Mouse (Mus musculus): ENCODE results near the gene Trhde. TPM values are rescaled to one million over a fixed set of nuclear protein-coding genes. Genes with fewer than 3 reads are reported as not detected.

Trhde gene
- total and polyA plus RNA-seq, 3 experiments, result not detected

- no peaks in the 10 kb centered on the region for H3K36me3 ChIP-seq (ENCODE audit: control insufficient read depth in 1 of 2, insufficient read depth in 2 of 2, low read length in 2 of 2)
- no peak for TF ChIP-seq CHD1 (IDR thresholded peaks at IDR 0.05; ENCODE audit: low read depth, low read length)
- TF ChIP-seq MXI1 (IDR thresholded peaks at IDR 0.05; ENCODE audit: low read depth, low read length), result no peak
- no peak for TF ChIP-seq TBP (IDR thresholded peaks at IDR 0.05; ENCODE audit: low read depth, low read length)
- TF ChIP-seq POLR2A (IDR thresholded peaks at IDR 0.05; ENCODE audit: control insufficient read depth in 1 of 2, insufficient read depth in 1 of 2, low read depth in 1 of 2, low read length in 2 of 2, poor library complexity in 1 of 2), result no peak
- no peak for TF ChIP-seq UBTF (IDR thresholded peaks at IDR 0.05; ENCODE audit: borderline replicate concordance, insufficient read depth, low read depth, low read length)
- TF ChIP-seq POLR2AphosphoS2 (IDR thresholded peaks at IDR 0.05; ENCODE audit: low read length), result no peak
- no peak for TF ChIP-seq TCF12 (IDR thresholded peaks at IDR 0.05; ENCODE audit: low read depth, low read length)
- TF ChIP-seq USF2 (IDR thresholded peaks at IDR 0.05; ENCODE audit: borderline replicate concordance in 1 of 2, insufficient read depth in 1 of 2, low read depth in 1 of 2, low read length in 2 of 2), result no peak
- no peak for TF ChIP-seq NRF1 (IDR thresholded peaks at IDR 0.05; ENCODE audit: insufficient read depth, low read depth, low read length, poor library complexity, severe bottlenecking)
- TF ChIP-seq ZKSCAN1 (IDR thresholded peaks at IDR 0.05; ENCODE audit: low read depth, low read length), result no peak
- TF ChIP-seq ETS1 (IDR thresholded peaks at IDR 0.05; ENCODE audit: low read depth, low read length), result no peak
- no peak for TF ChIP-seq NELFE (IDR thresholded peaks at IDR 0.05; ENCODE audit: low read depth, low read length)
- TF ChIP-seq HCFC1 (IDR thresholded peaks at IDR 0.05; ENCODE audit: low read depth, low read length), result no peak
- no peak for TF ChIP-seq MYB (IDR thresholded peaks at IDR 0.05; ENCODE audit: low read depth, low read length)
- no peak for TF ChIP-seq POLR2AphosphoS5 (IDR thresholded peaks at IDR 0.05; ENCODE audit: borderline replicate concordance, low read depth, low read length)
- no peak overlapping the region for H3K9ac ChIP-seq (ENCODE audit: control insufficient read depth, low read depth, low read length, poor library complexity, severe bottlenecking)
- H3K4me3 ChIP-seq (ENCODE audit: control insufficient read depth in 1 of 2, insufficient read depth in 1 of 2, low read depth in 2 of 2, low read length in 2 of 2), result no peak overlapping the region
- H3K9me3 ChIP-seq (replicated peaks; ENCODE audit: insufficient read depth, low read length), result no peaks in the 10 kb centered on the region
- DNase-seq (ENCODE audit: low read depth, low spot score), result no peak
- H3K4me1 ChIP-seq (ENCODE audit: control insufficient read depth in 1 of 2, insufficient read depth in 2 of 2, low read length in 2 of 2), result no peaks in the 10 kb centered on the region
- H3K27ac ChIP-seq (ENCODE audit: control insufficient read depth, low read depth, low read length), result no peak overlapping the region
- no peaks in the 10 kb centered on the region for H3K27me3 ChIP-seq (ENCODE audit: control insufficient read depth in 1 of 2, insufficient read depth in 2 of 2, low read length in 2 of 2)
- no peaks in the 10 kb centered on the region for H3K79me2 ChIP-seq (ENCODE audit: control insufficient read depth, insufficient read depth, low read length, poor library complexity)
These were observed 383.1 kb downstream of the Trhde start for GRCm38 (mm10) chr10:114418956-114419530.

DNA sequence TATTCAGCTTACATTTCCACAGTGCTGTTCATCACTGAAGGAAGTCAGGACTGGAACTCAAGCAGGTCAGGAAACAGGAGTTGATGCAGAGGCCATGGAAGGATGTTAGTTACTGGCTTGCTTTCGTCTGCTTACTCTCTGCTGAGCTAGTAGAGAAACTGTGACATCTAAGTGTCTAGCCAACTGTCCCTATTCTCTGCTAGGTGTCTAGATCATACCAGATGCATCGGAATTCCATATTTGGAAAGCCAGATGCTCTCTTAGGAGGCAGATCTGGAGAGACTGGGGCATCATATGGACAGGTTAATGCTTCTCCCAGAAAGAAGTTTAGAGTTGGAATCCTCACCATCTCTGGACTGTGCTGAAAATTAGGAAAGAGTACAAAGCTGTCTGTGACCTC is 386.4 kb downstream of the Trhde start:
- Histone ChIP-seq H3K36me3 (ENCODE audit: control insufficient read depth in 1 of 2, insufficient read depth in 2 of 2, low read length in 2 of 2) (no peaks in the 10 kb centered on the region), H3K79me2 (ENCODE audit: control insufficient read depth, insufficient read depth, low read length, poor library complexity) (no peaks in the 10 kb centered on the region), H3K9ac (ENCODE audit: control insufficient read depth, low read depth, low read length, poor library complexity, severe bottlenecking) (no peak overlapping the region), H3K27ac (ENCODE audit: control insufficient read depth, low read depth, low read length) (no peak overlapping the region), H3K27me3 (ENCODE audit: control insufficient read depth in 1 of 2, insufficient read depth in 2 of 2, low read length in 2 of 2) (no peaks in the 10 kb centered on the region), H3K9me3 (replicated peaks; ENCODE audit: insufficient read depth, low read length) (no peaks in the 10 kb centered on the region), H3K4me1 (ENCODE audit: control insufficient read depth in 1 of 2, insufficient read depth in 2 of 2, low read length in 2 of 2) (no peaks in the 10 kb centered on the region), H3K4me3 (ENCODE audit: control insufficient read depth in 1 of 2, insufficient read depth in 1 of 2, low read depth in 2 of 2, low read length in 2 of 2) (no peak overlapping the region)
- TF ChIP-seq EP300 (IDR thresholded peaks at IDR 0.05; ENCODE audit: low read depth in 1 of 2, low read length in 2 of 2), result no peak
- TF ChIP-seq NRF1 (IDR thresholded peaks at IDR 0.05; ENCODE audit: insufficient read depth, low read depth, low read length, poor library complexity, severe bottlenecking), result no peak
- no peak for TF ChIP-seq POLR2A (IDR thresholded peaks at IDR 0.05; ENCODE audit: control insufficient read depth in 1 of 2, insufficient read depth in 1 of 2, low read depth in 1 of 2, low read length in 2 of 2, poor library complexity in 1 of 2)
- TF ChIP-seq POLR2AphosphoS2 (IDR thresholded peaks at IDR 0.05; ENCODE audit: low read length), result no peak
- TF ChIP-seq ZC3H11A (IDR thresholded peaks at IDR 0.05; ENCODE audit: low read depth, low read length), result no peak
- DNase-seq (ENCODE audit: low read depth, low spot score), result no peak
